Mouse (Mus musculus): ENCODE measurements around the gene Cd276.
"Not testable (repeated sequence)": the region's sequence is repeated elsewhere in the genome, so short reads cannot be mapped to it uniquely, and the experiment has no call there.

Cd276 gene

GRCm38 (mm10) chr9:58554908-58555684 is at the start of gene Cd276:
Gene Cd276 (minus strand): TSS chr9:58555437.
- peak; percentile 76 for DNase-seq

- DNase-seq = no peak
Measured at GRCm38 (mm10) chr9:58595313-58595712, 40.1 kb upstream of the Cd276 start.

- DNase-seq = no peak
Measured at GRCm38 (mm10) chr9:58588657-58589056, 33.4 kb upstream of the Cd276 start.

- no peak for DNase-seq
Measured at GRCm38 (mm10) chr9:58584323-58584722, 29.1 kb upstream of the Cd276 start.

GRCm38 (mm10) chr9:58583267-58583641 is 28.0 kb upstream of the Cd276 start:
- peak; percentile 33 for DNase-seq

GRCm38 (mm10) chr9:58582581-58583266 is 27.5 kb upstream of the Cd276 start:
- peak; percentile 67 for DNase-seq

- DNase-seq = peak; percentile 98
Measured at GRCm38 (mm10) chr9:58581958-58582540, 26.8 kb upstream of the Cd276 start, which contains the start of gene Nptn. Gene Nptn (plus strand): TSS chr9:58582240.

- DNase-seq = no peak
Measured at GRCm38 (mm10) chr9:58581283-58581930, 26.2 kb upstream of the Cd276 start.

- peak; percentile 22 for DNase-seq
Measured at GRCm38 (mm10) chr9:58580453-58581195, 25.4 kb upstream of the Cd276 start.

GRCm38 (mm10) chr9:58578669-58579068 is 23.4 kb upstream of the Cd276 start:
- peak; percentile 81 for DNase-seq

- no peak for DNase-seq
Measured at GRCm38 (mm10) chr9:58571001-58571400, 15.8 kb upstream of the Cd276 start.

GRCm38 (mm10) chr9:58567682-58568081 is 12.4 kb upstream of the Cd276 start:
- no peak for DNase-seq

- not testable (repeated sequence) for DNase-seq
Measured at GRCm38 (mm10) chr9:58565945-58566344, 10.7 kb upstream of the Cd276 start.

GRCm38 (mm10) chr9:58560211-58560610 is 5.0 kb upstream of the Cd276 start:
- DNase-seq = no peak

GRCm38 (mm10) chr9:58557457-58558455 is 2.5 kb upstream of the Cd276 start:
- DNase-seq = no peak

GRCm38 (mm10) chr9:58556627-58557026 is 1.4 kb upstream of the Cd276 start:
- DNase-seq = no peak

- no peak for DNase-seq
Measured at GRCm38 (mm10) chr9:58555685-58556414, 613 bp upstream of the Cd276 start.

- DNase-seq = peak; percentile 59
Measured at GRCm38 (mm10) chr9:58554056-58554907, 955 bp downstream of the Cd276 start.

- DNase-seq = no peak
Measured at GRCm38 (mm10) chr9:58552083-58552482, 3.2 kb downstream of the Cd276 start.

- DNase-seq = no peak
Measured at GRCm38 (mm10) chr9:58550928-58551327, 4.3 kb downstream of the Cd276 start.

Data from cerebellum, adult 11-12 months (tissue).